Mouse (Mus musculus) midbrain, postnatal 0 days (tissue): ENCODE data around the gene Ifi209. TPM values are rescaled to one million over a fixed set of nuclear protein-coding genes. Genes with fewer than 3 reads are reported as not detected.
"Not testable (repeated sequence)": the region's sequence is repeated elsewhere in the genome, so short reads cannot be mapped to it uniquely, and the experiment has no call there.

Experiments
- ATAC-seq: fragments of 200-750 bp; cut with Nextera tagmentation; 2 replicates; pipeline ENCODE4 v1.8.0; 2017; ENCODE audit warnings: moderate number of reproducible peaks, mild to moderate bottlenecking, moderate TSS enrichment, moderate library complexity; ENCODE audit not compliant: low FRiP score
- DNase-seq: peaks from one replicate; pipeline ENCODE4 v3.0.0-alpha.2; 2015; ENCODE audit warnings: low spot score
- H3K27ac ChIP-seq: fragments of 300-500 bp; sonication (generic); 2 replicates; pipeline ENCODE4 v1.5.1; 2014; ENCODE audit warnings: low read depth, mild to moderate bottlenecking, low read length, mixed read lengths
- H3K27me3 ChIP-seq: fragments of 300-500 bp; sonication (generic); 2 replicates; pipeline ENCODE4 v1.6.1; 2014; ENCODE audit warnings: low read length, control low read depth, mixed read lengths; ENCODE audit not compliant: insufficient read depth
- H3K36me3 ChIP-seq: fragments of 300-500 bp; sonication (generic); 2 replicates; pipeline ENCODE4 v1.6.1; 2014; ENCODE audit warnings: low read length, control low read depth, mixed read lengths; ENCODE audit not compliant: insufficient read depth
- H3K4me1 ChIP-seq: fragments of 300-500 bp; sonication (generic); 2 replicates; pipeline ENCODE4 v1.6.1; 2014; ENCODE audit warnings: mild to moderate bottlenecking, control low read depth, antibody characterized with exemption, low read length, mixed read lengths; ENCODE audit not compliant: insufficient read depth
- H3K4me2 ChIP-seq: fragments of 300-500 bp; sonication (generic); 2 replicates; pipeline ENCODE4 v1.6.1; 2014; ENCODE audit warnings: low read depth, mild to moderate bottlenecking, low read length, mixed read lengths; ENCODE audit not compliant: poor library complexity, severe bottlenecking
- H3K4me3 ChIP-seq: fragments of 300-500 bp; sonication (generic); 2 replicates; pipeline ENCODE4 v1.5.1; 2014; ENCODE audit warnings: low read depth, mild to moderate bottlenecking, low read length, moderate library complexity
- H3K9ac ChIP-seq: fragments of 300-500 bp; sonication (generic); replicated peaks from 2 replicates; pipeline ENCODE4 v1.6.1; 2014; ENCODE audit warnings: mild to moderate bottlenecking, low read length, moderate library complexity, mixed read lengths; ENCODE audit not compliant: poor library complexity, severe bottlenecking
- H3K9me3 ChIP-seq: fragments of 300-500 bp; sonication (generic); 2 replicates; pipeline ENCODE4 v1.6.1; 2016; ENCODE audit warnings: low read length, control low read depth
- CTCF ChIP-seq: IDR thresholded peaks from 2 replicates; pipeline ENCODE4 v1.5.1; 2016; ENCODE audit warnings: antibody characterized with exemption, mild to moderate bottlenecking
- WGBS: fragments of 180-500 bp; shearing (Covaris S2); extraction: QIAGEN DNeasy Blood & Tissue Kit; methylation state at CpG from one replicate; pipeline ENCODE4 v1.1.7; 2014; 5-methylcytosine and 5-hydroxymethylcytosine counted together
- polyA plus RNA-seq: library from polyadenylated mRNA; unstranded; fragments of >200 nt; fragmentation: Nextera tagmentation; extraction: Ambion mirVana; gene quantifications from 2 replicates; pipeline ENCODE4 v1.2.1, GENCODE M21; 2015
- total RNA-seq: library from RNA; depleted of rRNA; stranded (reverse); fragments of >200 nt; gene quantifications from 2 replicates; pipeline ENCODE4 v1.2.3, GENCODE M21; 2014

Ifi209 gene
- total and polyA plus RNA-seq, 2 experiments from 2014 or later: 0.09 to 0.11 TPM

DNA sequence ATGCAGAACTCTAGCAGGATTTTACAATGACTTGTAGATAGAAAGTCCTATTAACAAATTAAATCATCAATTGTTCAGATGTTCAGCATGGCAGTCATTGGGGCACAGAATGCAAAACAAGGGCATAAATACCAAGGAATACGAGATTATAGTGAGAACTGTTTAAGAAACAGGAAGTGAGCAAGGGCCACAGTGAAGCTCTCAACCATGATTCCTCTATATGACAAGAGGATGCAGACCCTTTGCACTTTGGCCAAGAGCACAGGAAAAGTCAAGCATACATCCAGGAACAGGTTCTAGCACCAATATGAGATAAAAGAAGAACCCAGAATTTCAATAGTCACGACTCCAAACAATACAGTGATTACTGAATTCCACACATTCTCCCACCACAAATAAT lies 4.0 kb upstream of the Ifi209 start:
- H3K9me3 ChIP-seq: no peaks in the 10 kb centered on the region
- 77% methylated on average over 2 of the region's 2 CpGs for WGBS
- ATAC-seq: no peak
- DNase-seq: no peak
- no peak overlapping the region for H3K27ac ChIP-seq
- H3K4me3 ChIP-seq: no peak overlapping the region
- no peaks in the 10 kb centered on the region for H3K27me3 ChIP-seq
- no peak overlapping the region for H3K4me2 ChIP-seq
- TF ChIP-seq CTCF: no peak
- H3K9ac ChIP-seq: no peak overlapping the region
- H3K36me3 ChIP-seq: no peaks in the 10 kb centered on the region
- no peaks in the 10 kb centered on the region for H3K4me1 ChIP-seq

GRCm38 (mm10) chr1:173633969-173634645 lies 3.4 kb downstream of the Ifi209 start:
- ATAC-seq (no peak), DNase-seq (no peak)
- Histone ChIP-seq H3K27me3 (no peaks in the 10 kb centered on the region), H3K9ac (no peak overlapping the region), H3K4me3 (no peak overlapping the region), H3K27ac (no peak overlapping the region), H3K9me3 (no peaks in the 10 kb centered on the region), H3K4me2 (no peak overlapping the region), H3K4me1 (no peaks in the 10 kb centered on the region), H3K36me3 (no peaks in the 10 kb centered on the region)
- WGBS: 92% methylated on average over 5 of the region's 5 CpGs
- TF ChIP-seq CTCF: no peak

GRCm38 (mm10) chr1:173645393-173645792 lies 14.7 kb downstream of the Ifi209 start:
- H3K4me1 ChIP-seq: no peaks in the 10 kb centered on the region
- no peak overlapping the region for H3K4me2 ChIP-seq
- no peak for DNase-seq
- H3K4me3 ChIP-seq: no peak overlapping the region
- ATAC-seq: no peak
- no peaks in the 10 kb centered on the region for H3K36me3 ChIP-seq
- no peak for TF ChIP-seq CTCF
- no peaks in the 10 kb centered on the region for H3K27me3 ChIP-seq
- no peak overlapping the region for H3K9ac ChIP-seq
- no peaks in the 10 kb centered on the region for H3K9me3 ChIP-seq
- no peak overlapping the region for H3K27ac ChIP-seq
- WGBS: 84% methylated on average over 2 of the region's 2 CpGs

DNA sequence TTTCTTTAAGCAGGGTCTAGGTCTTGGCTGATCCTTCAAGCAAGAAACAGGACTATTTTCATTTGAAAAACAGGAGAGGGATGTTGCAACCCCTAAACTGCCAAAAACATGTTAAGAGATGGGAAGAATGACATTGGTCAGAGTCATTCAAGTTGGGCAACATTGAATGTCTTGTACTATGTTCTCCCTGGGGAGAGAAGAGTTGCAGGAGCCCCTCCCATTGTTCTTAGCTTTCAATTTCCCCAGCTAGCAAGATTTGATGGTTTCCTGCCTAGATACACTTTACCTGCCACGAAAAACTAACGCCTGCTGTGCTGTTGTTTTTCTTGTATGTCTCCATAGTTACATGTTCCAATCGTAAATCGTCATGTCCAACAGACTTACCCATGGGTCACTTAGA lies 27.3 kb downstream of the Ifi209 start:
- Histone ChIP-seq H3K36me3 (no peaks in the 10 kb centered on the region), H3K9me3 (no peaks in the 10 kb centered on the region), H3K27me3 (no peaks in the 10 kb centered on the region), H3K9ac (no peak overlapping the region), H3K27ac (no peak overlapping the region), H3K4me1 (no peaks in the 10 kb centered on the region), H3K4me2 (no peak overlapping the region), H3K4me3 (no peak overlapping the region)
- ATAC-seq: no peak
- DNase-seq: no peak
- WGBS: 78% methylated on average over 4 of the region's 4 CpGs
- no peak for TF ChIP-seq CTCF

DNA sequence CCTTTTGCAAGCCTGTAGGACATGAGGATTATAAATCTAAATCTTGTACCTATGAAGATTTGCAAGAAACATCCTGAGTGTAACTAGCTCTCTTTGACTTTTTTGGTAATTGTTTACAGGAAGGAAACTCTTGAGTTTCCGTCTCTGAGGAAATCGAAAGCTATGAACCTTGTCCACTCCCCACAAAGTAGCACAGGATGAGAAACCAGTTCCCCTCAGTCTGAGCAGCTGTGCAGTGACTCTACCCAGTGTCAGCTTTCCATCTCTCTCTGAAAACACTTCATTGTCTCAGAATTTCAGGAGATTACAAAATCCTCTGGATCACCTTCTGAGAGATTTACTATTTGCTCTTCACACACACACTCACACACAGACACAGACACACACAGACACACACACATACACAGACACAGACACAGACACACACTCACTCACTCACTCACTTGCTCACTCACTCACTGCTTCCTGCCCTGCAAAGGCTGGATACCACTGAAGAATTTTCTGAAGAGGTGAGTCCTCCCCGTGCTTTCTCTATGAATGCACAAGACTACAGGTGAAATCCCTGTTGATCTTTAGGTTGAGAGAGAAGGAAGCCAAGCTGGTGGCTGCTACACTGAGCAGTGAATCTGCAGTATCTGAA lies 42.9 kb downstream of the Ifi209 start, which contains the start of gene Ifi208:
Gene Ifi208, plus strand, starts transcription at position 218 of the 640 bp plus-strand sequence.
- not testable (repeated sequence) for DNase-seq, H3K36me3 ChIP-seq, H3K27ac ChIP-seq, H3K4me1 ChIP-seq, H3K4me3 ChIP-seq, H3K9ac ChIP-seq, ATAC-seq, H3K27me3 ChIP-seq, H3K4me2 ChIP-seq, H3K9me3 ChIP-seq
- WGBS: 58% methylated on average over 3 of the region's 3 CpGs

DNA sequence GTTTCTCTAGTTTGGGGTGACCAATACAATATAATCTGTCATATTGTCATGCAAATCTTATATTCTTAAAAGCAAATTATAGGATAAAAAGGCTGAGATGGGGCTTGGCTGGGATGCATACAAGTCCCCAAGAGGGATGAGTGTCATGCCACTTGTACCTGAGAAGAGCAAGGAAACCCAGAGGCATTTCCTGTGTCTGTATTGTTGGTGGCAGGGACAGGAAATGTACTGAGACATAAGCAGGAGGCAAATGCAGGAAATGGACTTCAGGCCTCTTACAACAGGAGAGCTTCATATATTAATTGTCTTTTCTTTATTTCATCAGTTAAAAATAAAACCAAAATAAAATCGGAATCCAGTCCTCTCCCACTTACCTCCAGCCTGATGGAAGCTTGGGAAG lies 47.9 kb downstream of the Ifi209 start:
- H3K4me2 ChIP-seq, H3K4me3 ChIP-seq, H3K4me1 ChIP-seq, H3K27ac ChIP-seq, H3K36me3 ChIP-seq, ATAC-seq, H3K9me3 ChIP-seq, H3K9ac ChIP-seq, H3K27me3 ChIP-seq, DNase-seq: not testable (repeated sequence)
- WGBS: 91% methylated on average over 1 of the region's 1 CpGs
